Mouse (Mus musculus) lung, postnatal 10 days (tissue): ENCODE data around the gene Gm2832.
"Not testable (repeated sequence)": the region's sequence is repeated elsewhere in the genome, so short reads cannot be mapped to it uniquely, and the experiment has no call there.

Source experiments
- DNase-seq: peaks from one replicate; pipeline ENCODE4 v3.0.0; 2021

Gm2832 gene

GRCm38 (mm10) chr14:41278505-41278904, at the start of gene Gm2832:
Gm2832 (plus strand) TSS chr14:41278805.
- DNase-seq: not testable (repeated sequence)

DNA sequence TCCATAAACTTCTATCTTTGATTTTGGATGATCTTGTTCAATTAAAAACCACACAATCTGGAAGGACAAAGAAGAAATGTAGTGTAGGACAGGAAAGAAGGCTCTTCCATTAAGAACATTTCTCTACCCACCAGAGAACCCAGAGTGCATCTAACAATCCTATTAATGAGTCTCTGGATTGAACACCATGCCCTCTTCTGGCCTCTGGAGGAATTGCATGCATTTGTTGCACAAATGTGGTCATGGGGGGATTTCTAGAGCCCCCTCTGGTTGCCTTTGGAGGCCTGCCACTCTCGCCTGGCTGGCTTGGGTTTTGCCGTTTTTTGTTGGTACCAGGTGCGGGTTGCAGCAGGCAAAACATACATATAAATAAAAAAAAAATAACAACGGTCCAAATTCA, 15.3 kb upstream of the Gm2832 start:
- DNase-seq: peak; percentile 44

DNA sequence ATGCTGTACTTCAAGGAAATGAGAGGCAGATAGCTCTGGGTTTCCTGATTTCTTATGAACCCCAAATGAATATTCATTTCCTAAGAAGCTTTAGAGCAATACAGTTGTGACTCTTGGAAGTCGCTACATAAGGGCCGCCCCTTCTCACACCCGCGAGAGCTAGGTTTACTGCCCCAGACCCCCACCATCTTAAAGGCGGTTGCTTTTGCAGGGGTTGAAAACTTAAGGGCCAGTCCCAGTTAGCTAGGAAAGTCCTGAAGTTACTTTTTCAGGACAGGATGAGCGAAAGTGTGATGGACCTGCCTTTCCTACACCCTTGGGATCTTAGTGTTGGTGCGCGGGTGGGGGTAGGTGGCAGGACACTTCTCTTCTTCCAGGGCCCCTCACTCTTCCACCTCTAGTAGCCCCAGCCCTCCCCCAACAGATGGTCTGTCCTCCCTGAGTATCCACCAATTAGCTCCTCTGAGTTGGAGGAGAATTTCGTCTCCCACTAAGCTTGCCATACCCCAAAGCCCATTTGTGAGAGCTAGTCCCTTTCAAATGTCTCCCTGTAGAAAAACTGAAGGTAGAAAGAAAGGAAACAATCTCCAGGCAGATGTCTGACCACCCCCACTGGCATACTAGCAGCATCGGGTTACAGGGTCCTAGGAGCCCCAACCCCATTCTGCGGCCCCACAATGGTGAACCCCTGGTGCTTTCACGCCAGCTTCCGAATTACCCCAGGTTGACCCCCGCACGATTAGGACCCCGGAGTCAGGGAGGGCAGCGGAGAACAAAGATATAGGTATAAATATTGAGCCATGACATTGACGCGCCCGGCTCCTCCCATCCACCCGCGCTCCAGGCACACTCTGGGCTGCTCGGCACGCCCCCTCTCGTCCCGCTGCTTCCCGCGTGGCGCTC, 14.5 kb upstream of the Gm2832 start:
- DNase-seq: not testable (repeated sequence)

GRCm38 (mm10) chr14:41264756-41265566, 13.6 kb upstream of the Gm2832 start:
- DNase-seq: peak; percentile 28

GRCm38 (mm10) chr14:41285965-41286364, 7.4 kb downstream of the Gm2832 start:
- not testable (repeated sequence) for DNase-seq
